Mouse (Mus musculus): ENCODE results near the gene Clpb. TPM values are rescaled to one million over a fixed set of nuclear protein-coding genes. Genes with fewer than 3 reads are reported as not detected.
A peak's percentile ranks its signal among the peaks of the same experiment; 100 is the strongest.

Clpb gene
- polyA plus RNA-seq, 1 experiment = 33.0 TPM

DNA sequence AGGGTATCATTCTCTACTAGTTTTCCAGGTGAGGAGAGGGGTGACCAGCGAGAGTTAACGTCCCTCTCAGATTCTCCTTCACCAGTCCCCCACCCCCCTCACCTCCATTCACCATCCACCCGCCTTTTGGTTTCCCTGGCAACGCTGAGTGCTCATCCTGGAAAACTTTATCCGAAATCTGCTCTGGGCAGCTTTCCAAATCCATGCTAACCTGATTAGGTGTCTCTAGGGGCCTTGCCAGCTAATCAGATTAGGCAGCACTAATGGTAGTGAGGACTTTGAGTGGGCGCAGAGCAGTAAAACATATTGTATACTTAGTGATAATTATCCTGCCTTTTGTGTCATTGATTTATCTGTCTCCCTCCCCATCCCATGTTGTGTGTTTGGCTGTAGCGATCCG is 109.3 kb downstream of the Clpb start:
- no peaks in the 10 kb centered on the region for H3K4me1 ChIP-seq (ENCODE audit: control insufficient read depth, insufficient read depth, low read length)
- peak in 1 of 2 experiments; percentile 9 for DNase-seq
- no peak overlapping the region for H3K4me3 ChIP-seq (replicated peaks; ENCODE audit: insufficient read depth, low read depth, low read length)
- 41% methylated on average over 8 of the region's 8 CpGs for WGBS
- no peak overlapping the region for H3K27ac ChIP-seq (ENCODE audit: insufficient read depth, low read length)
- no peak for TF ChIP-seq POLR2A (IDR thresholded peaks at IDR 0.05; ENCODE audit: borderline replicate concordance, insufficient read depth, low read length)
- no peak for TF ChIP-seq CTCF (IDR thresholded peaks at IDR 0.05; ENCODE audit: borderline replicate concordance, insufficient read depth, low read depth, low read length)
- H3K27me3 ChIP-seq (ENCODE audit: control insufficient read depth, insufficient read depth, low read length) = no peaks in the 10 kb centered on the region

- Histone ChIP-seq H3K4me1 (ENCODE audit: control insufficient read depth, insufficient read depth, low read length) (no peaks in the 10 kb centered on the region), H3K4me3 (replicated peaks; ENCODE audit: insufficient read depth, low read depth, low read length) (no peak overlapping the region), H3K27ac (ENCODE audit: insufficient read depth, low read length) (no peak overlapping the region), H3K27me3 (ENCODE audit: control insufficient read depth, insufficient read depth, low read length) (no peaks in the 10 kb centered on the region)
- no peak for TF ChIP-seq POLR2A (IDR thresholded peaks at IDR 0.05; ENCODE audit: borderline replicate concordance, insufficient read depth, low read length)
- no peak for TF ChIP-seq CTCF (IDR thresholded peaks at IDR 0.05; ENCODE audit: borderline replicate concordance, insufficient read depth, low read depth, low read length)
- 97% methylated on average over 1 of the region's 1 CpGs for WGBS
- no peak for DNase-seq
Observed at GRCm38 (mm10) chr7:101777053-101777452, 113.6 kb downstream of the Clpb start.

GRCm38 (mm10) chr7:101817861-101818401 is 154.5 kb downstream of the Clpb start, which contains the start of gene Phox2a:
Phox2a (plus strand) TSS chr7:101818313.
- peaks cover 2% of the 10 kb centered on the region; the same call in 1 of the 2 replicates for H3K4me1 ChIP-seq (ENCODE audit: control insufficient read depth, insufficient read depth, low read length)
- peaks cover 12% of the 10 kb centered on the region; the same call in 1 of the 2 replicates for H3K27me3 ChIP-seq (ENCODE audit: control insufficient read depth, insufficient read depth, low read length)
- 1% methylated on average over 45 of the region's 45 CpGs for WGBS
- DNase-seq = no peak
- H3K27ac ChIP-seq (ENCODE audit: insufficient read depth, low read length) = no peak within 1 kb of the TSS
- TF ChIP-seq POLR2A (IDR thresholded peaks at IDR 0.05; ENCODE audit: borderline replicate concordance, insufficient read depth, low read length) (no peak), CTCF (IDR thresholded peaks at IDR 0.05; ENCODE audit: borderline replicate concordance, insufficient read depth, low read depth, low read length) (no peak)
- H3K4me3 ChIP-seq (replicated peaks; ENCODE audit: insufficient read depth, low read depth, low read length) = no peak within 1 kb of the TSS

DNA sequence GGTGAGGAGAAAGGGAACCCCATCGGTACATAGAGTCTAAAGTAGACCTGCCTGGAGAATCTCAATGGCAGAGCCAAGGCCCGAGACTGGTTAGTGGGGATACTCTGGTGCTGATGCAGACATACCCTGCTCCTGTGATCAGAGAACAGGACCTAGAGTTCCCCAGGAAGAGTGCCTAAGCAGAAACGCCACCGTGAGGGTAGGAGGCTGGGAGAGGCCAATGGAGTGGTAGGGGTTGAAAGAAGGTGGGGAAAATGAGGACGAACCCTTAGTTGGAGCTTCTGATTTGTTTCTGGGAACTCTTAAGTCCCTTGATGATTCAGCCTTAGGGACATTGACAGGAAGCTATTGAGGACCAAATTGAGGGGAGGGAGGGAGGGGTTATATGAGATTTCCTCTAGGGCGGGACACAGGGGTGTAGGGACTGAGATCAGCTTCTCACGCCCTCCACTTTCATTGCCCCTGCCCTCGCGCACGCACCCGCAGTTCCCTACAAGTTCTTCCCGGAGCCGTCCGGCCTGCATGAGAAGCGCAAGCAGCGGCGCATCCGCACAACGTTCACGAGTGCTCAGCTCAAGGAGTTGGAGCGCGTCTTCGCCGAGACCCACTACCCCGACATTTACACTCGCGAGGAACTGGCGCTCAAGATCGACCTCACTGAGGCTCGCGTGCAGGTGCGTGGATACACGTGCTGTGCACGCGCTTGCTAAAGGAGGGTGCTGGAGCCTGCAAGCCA is 157.0 kb downstream of the Clpb start:
- no peak for TF ChIP-seq POLR2A (IDR thresholded peaks at IDR 0.05; ENCODE audit: borderline replicate concordance, insufficient read depth, low read length)
- no peak for TF ChIP-seq CTCF (IDR thresholded peaks at IDR 0.05; ENCODE audit: borderline replicate concordance, insufficient read depth, low read depth, low read length)
- Histone ChIP-seq H3K27ac (ENCODE audit: insufficient read depth, low read length) (no peak overlapping the region), H3K4me1 (ENCODE audit: control insufficient read depth, insufficient read depth, low read length) (peaks cover 2% of the 10 kb centered on the region; the same call in 1 of the 2 replicates), H3K4me3 (replicated peaks; ENCODE audit: insufficient read depth, low read depth, low read length) (no peak overlapping the region), H3K27me3 (ENCODE audit: control insufficient read depth, insufficient read depth, low read length) (peaks cover 12% of the 10 kb centered on the region; the same call in 1 of the 2 replicates)
- WGBS = 7% methylated on average over 35 of the region's 35 CpGs
- no peak for DNase-seq

DNA sequence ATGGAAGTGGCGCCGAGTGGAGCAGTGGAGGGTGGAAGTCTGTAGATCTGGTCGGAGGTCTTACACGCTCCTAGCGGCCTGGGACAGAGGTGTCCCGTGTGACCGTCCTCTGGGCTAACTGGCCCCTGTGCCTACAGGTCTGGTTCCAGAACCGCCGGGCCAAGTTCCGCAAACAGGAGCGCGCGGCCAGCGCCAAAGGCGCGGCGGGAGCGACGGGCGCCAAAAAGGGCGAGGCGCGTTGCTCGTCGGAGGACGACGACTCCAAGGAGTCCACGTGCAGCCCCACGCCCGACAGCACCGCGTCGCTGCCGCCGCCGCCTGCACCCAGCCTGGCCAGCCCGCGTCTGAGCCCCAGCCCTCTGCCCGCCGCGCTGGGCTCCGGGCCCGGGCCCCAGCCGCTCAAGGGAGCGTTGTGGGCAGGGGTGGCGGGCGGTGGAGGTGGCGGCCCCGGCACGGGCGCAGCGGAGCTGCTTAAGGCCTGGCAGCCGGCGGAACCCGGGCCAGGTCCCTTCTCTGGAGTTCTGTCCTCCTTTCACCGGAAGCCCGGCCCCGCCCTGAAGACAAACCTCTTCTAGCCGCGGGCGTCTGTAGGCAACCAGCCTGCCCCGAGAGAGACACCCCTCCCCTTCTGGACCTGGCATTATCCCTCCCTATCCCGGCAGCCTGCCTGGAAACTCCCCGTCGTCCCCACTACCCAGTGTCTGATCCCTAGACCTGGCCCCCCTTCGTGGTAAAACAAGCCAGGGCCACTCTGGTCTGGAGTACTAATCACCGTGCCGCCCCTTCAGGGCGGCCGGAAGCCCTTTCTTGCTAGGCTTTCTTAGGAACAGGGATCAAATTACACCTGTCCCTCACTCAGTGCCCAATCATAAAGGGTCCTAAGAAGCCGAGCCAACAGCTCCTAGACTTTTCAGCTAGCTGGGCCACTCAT is 158.4 kb downstream of the Clpb start:
- Histone ChIP-seq H3K4me3 (replicated peaks; ENCODE audit: insufficient read depth, low read depth, low read length) (peak overlapping the region; percentile 17), H3K27me3 (ENCODE audit: control insufficient read depth, insufficient read depth, low read length) (peaks cover 12% of the 10 kb centered on the region; the same call in 1 of the 2 replicates), H3K4me1 (ENCODE audit: control insufficient read depth, insufficient read depth, low read length) (peaks cover 2% of the 10 kb centered on the region; the same call in 1 of the 2 replicates), H3K27ac (ENCODE audit: insufficient read depth, low read length) (no peak overlapping the region)
- 2% methylated on average over 71 of the region's 71 CpGs for WGBS
- DNase-seq = peak in 1 of 2 experiments; percentile 19
- TF ChIP-seq CTCF (IDR thresholded peaks at IDR 0.05; ENCODE audit: borderline replicate concordance, insufficient read depth, low read depth, low read length) (no peak), POLR2A (IDR thresholded peaks at IDR 0.05; ENCODE audit: borderline replicate concordance, insufficient read depth, low read length) (no peak)

DNA sequence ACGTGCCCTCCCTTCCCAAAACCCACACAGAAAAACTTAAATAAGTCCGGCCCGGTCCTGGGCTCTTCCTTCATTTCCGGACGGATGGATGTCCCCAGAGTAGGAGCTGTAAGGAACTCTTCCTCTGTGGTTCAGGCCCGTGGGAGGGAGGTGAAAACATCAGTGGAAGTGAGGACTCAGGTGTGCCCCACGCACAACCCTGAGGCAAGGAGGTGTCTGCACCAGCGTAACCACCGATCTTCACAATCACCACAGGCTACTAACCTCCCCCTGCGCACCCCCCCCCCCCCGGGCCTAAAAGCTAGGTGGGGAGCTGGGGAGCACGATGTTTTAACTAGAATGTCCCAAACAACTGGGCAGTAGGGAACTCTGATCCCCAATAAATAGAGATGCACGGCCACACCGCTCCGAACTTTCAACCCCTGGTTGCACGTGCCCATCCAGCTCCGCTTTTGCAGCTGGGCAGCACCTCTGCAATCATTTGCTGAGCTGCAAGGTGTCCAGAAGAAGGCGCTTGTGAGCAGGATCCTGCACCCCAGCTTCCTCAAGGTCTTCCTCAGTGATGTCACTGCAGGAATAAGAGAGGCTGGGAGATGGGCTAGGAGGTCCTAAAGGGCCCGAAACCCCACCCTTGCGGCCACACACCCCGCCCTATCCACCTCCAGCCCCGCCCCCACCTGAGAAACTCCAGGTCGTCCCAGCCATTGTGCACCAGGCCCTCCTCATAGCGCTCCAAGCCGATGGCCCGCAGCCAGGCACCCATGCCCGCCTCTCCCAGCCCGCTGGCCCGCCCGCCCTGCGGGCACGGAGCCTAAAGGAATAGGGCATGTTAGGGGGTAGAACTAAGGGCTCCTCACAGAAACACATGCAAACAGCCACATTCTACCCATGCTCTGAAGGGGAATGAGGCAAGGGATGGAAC is 159.7 kb downstream of the Clpb start:
- WGBS = 47% methylated on average over 32 of the region's 32 CpGs
- no peak overlapping the region for H3K4me3 ChIP-seq (replicated peaks; ENCODE audit: insufficient read depth, low read depth, low read length)

More for the DNA sequence above, 159.7 kb downstream of the Clpb start:
- Histone ChIP-seq H3K4me1 (ENCODE audit: control insufficient read depth, insufficient read depth, low read length) (peaks cover 2% of the 10 kb centered on the region; the same call in 1 of the 2 replicates), H3K27me3 (ENCODE audit: control insufficient read depth, insufficient read depth, low read length) (peaks cover 6% of the 10 kb centered on the region; the same call in 1 of the 2 replicates), H3K27ac (ENCODE audit: insufficient read depth, low read length) (no peak overlapping the region)
- DNase-seq = no peak
- TF ChIP-seq POLR2A (IDR thresholded peaks at IDR 0.05; ENCODE audit: borderline replicate concordance, insufficient read depth, low read length) (no peak), CTCF (IDR thresholded peaks at IDR 0.05; ENCODE audit: borderline replicate concordance, insufficient read depth, low read depth, low read length) (0 out of 2 replicates have a peak, but pooled peaks have one; percentile 26)
